Mouse (Mus musculus): ENCODE data around the gene Aldh1l1. TPM values are rescaled to one million over a fixed set of nuclear protein-coding genes. Genes with fewer than 3 reads are reported as not detected.
"Not testable (repeated sequence)": the region's sequence is repeated elsewhere in the genome, so short reads cannot be mapped to it uniquely, and the experiment has no call there.

Aldh1l1 gene
- total RNA-seq, 2 experiments from 2014 or later, result 43.9 to 52.3 TPM

- DNase-seq (ENCODE audit: low spot score in 2 of 2), result no peak
Observed at GRCm38 (mm10) chr6:90618274-90618673, 132.0 kb downstream of the Aldh1l1 start.

GRCm38 (mm10) chr6:90618821-90619636 is 132.8 kb downstream of the Aldh1l1 start:
- DNase-seq (ENCODE audit: low spot score in 2 of 2), result no peak

- DNase-seq (ENCODE audit: low spot score in 2 of 2), result no peak
Observed at GRCm38 (mm10) chr6:90619936-90620335, 133.7 kb downstream of the Aldh1l1 start.

GRCm38 (mm10) chr6:90620791-90621583 is 134.8 kb downstream of the Aldh1l1 start:
- DNase-seq (ENCODE audit: low spot score in 2 of 2), result no peak

GRCm38 (mm10) chr6:90621584-90621890 is 135.3 kb downstream of the Aldh1l1 start:
- DNase-seq (ENCODE audit: low spot score in 2 of 2), result no peak

- no peak for DNase-seq (ENCODE audit: low spot score in 2 of 2)
Observed at GRCm38 (mm10) chr6:90622758-90623455, 136.7 kb downstream of the Aldh1l1 start.

- no peak for DNase-seq (ENCODE audit: low spot score in 2 of 2)
Observed at GRCm38 (mm10) chr6:90623456-90623836, 137.2 kb downstream of the Aldh1l1 start.

GRCm38 (mm10) chr6:90624184-90624583 is 138.0 kb downstream of the Aldh1l1 start:
- DNase-seq (ENCODE audit: low spot score in 2 of 2), result peak in 1 of 2 experiments; percentile 61

- DNase-seq (ENCODE audit: low spot score in 2 of 2), result no peak
Observed at GRCm38 (mm10) chr6:90624733-90625132, 138.5 kb downstream of the Aldh1l1 start.

- DNase-seq (ENCODE audit: low spot score in 2 of 2), result no peak
Observed at GRCm38 (mm10) chr6:90625207-90625994, 139.2 kb downstream of the Aldh1l1 start.

- no peak for DNase-seq (ENCODE audit: low spot score in 2 of 2)
Observed at GRCm38 (mm10) chr6:90627556-90627955, 141.3 kb downstream of the Aldh1l1 start.

- DNase-seq (ENCODE audit: low spot score in 2 of 2), result no peak
Observed at GRCm38 (mm10) chr6:90629506-90629905, 143.3 kb downstream of the Aldh1l1 start.

GRCm38 (mm10) chr6:90630427-90630826 is 144.2 kb downstream of the Aldh1l1 start:
- DNase-seq (ENCODE audit: low spot score in 2 of 2), result no peak

- not testable (repeated sequence) for DNase-seq (ENCODE audit: low spot score in 2 of 2)
Observed at GRCm38 (mm10) chr6:90632526-90632925, 146.3 kb downstream of the Aldh1l1 start.

GRCm38 (mm10) chr6:90635081-90635480 is 148.9 kb downstream of the Aldh1l1 start:
- no peak for DNase-seq (ENCODE audit: low spot score in 2 of 2)

- DNase-seq (ENCODE audit: low spot score in 2 of 2), result no peak
Observed at GRCm38 (mm10) chr6:90635611-90636010, 149.4 kb downstream of the Aldh1l1 start.

GRCm38 (mm10) chr6:90643057-90643456 is 156.8 kb downstream of the Aldh1l1 start:
- DNase-seq (ENCODE audit: low spot score in 2 of 2), result no peak

- DNase-seq (ENCODE audit: low spot score in 2 of 2), result no peak
Observed at GRCm38 (mm10) chr6:90644965-90645364, 158.7 kb downstream of the Aldh1l1 start.

- DNase-seq (ENCODE audit: low spot score in 2 of 2), result no peak
Observed at GRCm38 (mm10) chr6:90648391-90648790, 162.2 kb downstream of the Aldh1l1 start.

GRCm38 (mm10) chr6:90649279-90649678 is 163.1 kb downstream of the Aldh1l1 start:
- no peak for DNase-seq (ENCODE audit: low spot score in 2 of 2)

All from layer of hippocampus, postnatal 10 days (tissue).